Mouse (Mus musculus) small intestine, adult 2 months (tissue): ENCODE measurements around the gene Atp2b4.

Source experiments
- CTCF ChIP-seq: fragments of 200-500 bp; IDR thresholded peaks from 2 replicates; pipeline ENCODE4 v1.5.1; 2012; ENCODE audit warnings: low read depth, mild to moderate bottlenecking, control low read depth, inconsistent platforms, low read length, moderate library complexity, mixed read lengths; ENCODE audit not compliant: insufficient replicate concordance, insufficient read length; ENCODE audit errors: extremely low read depth
- POLR2A ChIP-seq: fragments of 200-500 bp; IDR thresholded peaks from 2 replicates; pipeline ENCODE4 v1.6.1; 2012; ENCODE audit warnings: low read depth, mild to moderate bottlenecking, control low read depth, inconsistent platforms, low read length, moderate library complexity

DNA sequence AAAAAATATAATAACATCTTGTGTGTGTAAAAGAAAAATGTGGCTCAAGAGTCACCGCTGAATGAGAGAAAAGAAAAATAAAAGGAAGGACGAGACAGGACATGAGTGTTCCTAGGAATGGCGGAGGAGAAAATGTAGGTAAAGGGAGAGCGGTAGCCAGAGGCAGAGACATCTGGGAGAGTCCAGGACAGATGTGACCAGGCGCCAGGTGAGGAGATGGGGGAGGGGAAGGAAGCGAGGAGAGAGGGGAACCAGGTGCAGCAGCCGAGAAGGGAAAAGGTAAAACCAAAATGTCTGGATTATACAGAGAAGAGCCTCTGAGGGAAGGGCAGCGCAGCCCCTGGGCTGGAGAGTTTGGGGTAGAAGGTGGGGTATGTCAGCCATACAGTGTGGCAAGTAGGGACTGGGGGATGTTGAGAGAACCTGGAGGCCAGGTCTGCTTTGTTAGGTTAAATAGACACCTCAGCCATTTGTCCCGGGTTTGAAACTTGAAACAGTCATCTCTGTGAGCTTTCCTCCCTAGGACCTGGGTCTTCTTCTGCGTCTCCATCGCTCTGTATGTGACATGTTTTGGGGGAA is 107.2 kb downstream of the Atp2b4 start:
- TF ChIP-seq CTCF (peak; percentile 13; the same call in 1 of the 2 replicates), POLR2A (no peak)
